Mouse (Mus musculus): ENCODE measurements around the gene Zfp775.

- TF ChIP-seq CTCF (IDR thresholded peaks at IDR 0.05; ENCODE audit: low read depth) (no peak), EP300 (IDR thresholded peaks at IDR 0.05; ENCODE audit: low read depth) (no peak)
These were observed 64.3 kb downstream of the Zfp775 start for GRCm38 (mm10) chr6:48666159-48666586.
